Mouse (Mus musculus): ENCODE measurements around the gene Pdzk1. TPM values are rescaled to one million over a fixed set of nuclear protein-coding genes. Genes with fewer than 3 reads are reported as not detected.

The Pdzk1 gene
- polyA plus RNA-seq, 1 experiment from 2014 or later: not detected

Other genes with a start within 250 kb of the Pdzk1 start
- gene Polr3gl, start 235.1 kb upstream of the Pdzk1 start, polyA plus RNA-seq (2014; fragmentation: Nextera tagmentation; extraction: Ambion mirVana): 22.0 and 28.4 TPM in 2 replicates
- 1.9 and 2.4 TPM in 2 replicates for gene Ankrd34a, start 232.6 kb upstream of the Pdzk1 start, polyA plus RNA-seq (2014; fragmentation: Nextera tagmentation; extraction: Ambion mirVana)
- 5.5 TPM in 2 replicates for gene Lix1l, start 228.1 kb upstream of the Pdzk1 start, polyA plus RNA-seq (2014; fragmentation: Nextera tagmentation; extraction: Ambion mirVana)
- 198 and 199 TPM in 2 replicates for gene Rbm8a, start 199.4 kb upstream of the Pdzk1 start, polyA plus RNA-seq (2014; fragmentation: Nextera tagmentation; extraction: Ambion mirVana)
- 41.3 and 41.6 TPM in 2 replicates for gene Pex11b, start 193.9 kb upstream of the Pdzk1 start, polyA plus RNA-seq (2014; fragmentation: Nextera tagmentation; extraction: Ambion mirVana)
- gene Gm42957, start 193.8 kb upstream of the Pdzk1 start, polyA plus RNA-seq (2014; fragmentation: Nextera tagmentation; extraction: Ambion mirVana): 0.09 TPM in 1 of 2 replicates, not detected in the other
- gene Itga10, start 183.7 kb upstream of the Pdzk1 start, polyA plus RNA-seq (2014; fragmentation: Nextera tagmentation; extraction: Ambion mirVana): 0.65 and 0.87 TPM in 2 replicates
- gene Ankrd35, start 159.2 kb upstream of the Pdzk1 start, polyA plus RNA-seq (2014; fragmentation: Nextera tagmentation; extraction: Ambion mirVana): 0.27 and 0.37 TPM in 2 replicates
- 40.2 and 45.2 TPM in 2 replicates for gene Pias3, start 132.9 kb upstream of the Pdzk1 start, polyA plus RNA-seq (2014; fragmentation: Nextera tagmentation; extraction: Ambion mirVana)
- gene Nudt17, start 120.7 kb upstream of the Pdzk1 start, polyA plus RNA-seq (2014; fragmentation: Nextera tagmentation; extraction: Ambion mirVana): 11.8 and 12.8 TPM in 2 replicates
- gene Polr3c, start 101.7 kb upstream of the Pdzk1 start, polyA plus RNA-seq (2014; fragmentation: Nextera tagmentation; extraction: Ambion mirVana): 41.9 and 44.1 TPM in 2 replicates
- gene Rnf115, start 101.6 kb upstream of the Pdzk1 start, polyA plus RNA-seq (2014; fragmentation: Nextera tagmentation; extraction: Ambion mirVana): 84.8 and 95.3 TPM in 2 replicates
- not detected in 2 replicates for gene Cd160, start 67 bp downstream of the Pdzk1 start, polyA plus RNA-seq (2014; fragmentation: Nextera tagmentation; extraction: Ambion mirVana)
- gene Gja5, start 75.4 kb downstream of the Pdzk1 start, polyA plus RNA-seq (2014; fragmentation: Nextera tagmentation; extraction: Ambion mirVana): 2.5 TPM in 2 replicates
- 35.4 and 36.0 TPM in 2 replicates for gene Gpr89, start 76.1 kb downstream of the Pdzk1 start, polyA plus RNA-seq (2014; fragmentation: Nextera tagmentation; extraction: Ambion mirVana)
- not detected in 2 replicates for gene Gja8, start 96.7 kb downstream of the Pdzk1 start, polyA plus RNA-seq (2014; fragmentation: Nextera tagmentation; extraction: Ambion mirVana)

All from forebrain, embryonic 11.5 days (tissue).